Mouse (Mus musculus) lung, adult 2 months (tissue): ENCODE measurements around the gene Pex6.
"Not testable (repeated sequence)": the region's sequence is repeated elsewhere in the genome, so short reads cannot be mapped to it uniquely, and the experiment has no call there.

Experiments used
- CTCF ChIP-seq: fragments of 200-500 bp; IDR thresholded peaks from 2 replicates; pipeline ENCODE4 v1.5.1; 2011; ENCODE audit warnings: mild to moderate bottlenecking, low read length, control low read depth; ENCODE audit not compliant: insufficient read depth
- POLR2A ChIP-seq: fragments of 200-500 bp; IDR thresholded peaks from 2 replicates; pipeline ENCODE4 v1.6.1; 2011; ENCODE audit warnings: low read depth, mild to moderate bottlenecking, control low read depth, low read length, borderline replicate concordance; ENCODE audit errors: extremely low read depth

- TF ChIP-seq POLR2A, CTCF: not testable (repeated sequence)
These were observed 53.7 kb downstream of the Pex6 start for GRCm38 (mm10) chr17:46764916-46765315.
